Mouse (Mus musculus) T-helper 17 cell (primary cell): ENCODE measurements around the gene Pnpla1.

ENCODE experiments used
- in situ Hi-C, 2 experiments: fragments of 300-600 bp; cut with MboI, MseI; formaldehyde crosslinking; loops; 1 replicate in 1 of 2; 2 replicates in 1 of 2; pipeline ENCODE4 v1.15.1; 2025; ENCODE audit warnings: high pct_unique_total_duplicates in 2 of 2

Pnpla1 gene

GRCm38 (mm10) chr17:28921086-28921485 lies 62.9 kb downstream of the Pnpla1 start:
- in situ Hi-C loops = no loop called here

- in situ Hi-C loops = no loop called here
These were observed 63.9 kb downstream of the Pnpla1 start for GRCm38 (mm10) chr17:28922096-28922495.

GRCm38 (mm10) chr17:28924957-28925595 lies 66.9 kb downstream of the Pnpla1 start:
- in situ Hi-C loops = no loop called here

DNA sequence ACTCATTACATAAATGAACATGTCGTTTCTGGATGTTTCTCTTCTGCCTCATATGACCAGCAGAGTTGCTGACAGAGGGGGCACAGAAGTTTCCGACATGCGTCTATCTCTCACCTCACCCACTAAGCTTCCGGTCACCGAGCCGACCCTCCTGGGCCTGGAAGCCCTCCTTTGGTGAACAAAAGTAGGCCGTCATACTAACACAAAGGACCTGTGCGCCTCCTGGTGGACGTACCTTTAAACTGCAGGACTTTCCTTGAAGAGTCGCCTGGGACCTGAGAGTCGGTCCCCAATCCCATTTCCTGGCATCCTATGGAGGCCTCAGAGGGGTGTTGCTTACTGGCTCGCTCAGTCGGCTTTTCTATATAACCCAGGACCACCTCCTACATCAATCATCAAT lies 68.2 kb downstream of the Pnpla1 start:
- in situ Hi-C loops = no loop called here

- in situ Hi-C loops = no loop called here
These were observed 68.8 kb downstream of the Pnpla1 start for GRCm38 (mm10) chr17:28926866-28927635.

DNA sequence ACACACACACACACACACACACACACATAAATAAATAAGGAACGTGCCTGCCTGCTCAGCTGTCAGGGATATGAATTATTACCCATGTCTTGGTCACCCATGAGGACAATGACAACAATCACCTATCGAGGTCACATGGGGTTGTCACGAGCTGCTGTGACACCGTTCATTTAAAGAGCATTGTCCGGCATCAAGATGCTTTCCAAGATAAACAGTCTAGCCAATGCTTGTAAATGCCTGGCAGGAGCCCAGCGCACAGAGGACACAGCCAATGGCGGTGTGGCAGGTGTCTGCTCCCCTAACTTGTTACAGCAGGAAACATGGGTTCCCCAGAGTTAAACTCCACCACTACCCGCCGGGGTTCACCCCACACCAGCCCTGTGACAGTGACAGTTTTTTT lies 69.8 kb downstream of the Pnpla1 start:
- in situ Hi-C loops = no loop called here

DNA sequence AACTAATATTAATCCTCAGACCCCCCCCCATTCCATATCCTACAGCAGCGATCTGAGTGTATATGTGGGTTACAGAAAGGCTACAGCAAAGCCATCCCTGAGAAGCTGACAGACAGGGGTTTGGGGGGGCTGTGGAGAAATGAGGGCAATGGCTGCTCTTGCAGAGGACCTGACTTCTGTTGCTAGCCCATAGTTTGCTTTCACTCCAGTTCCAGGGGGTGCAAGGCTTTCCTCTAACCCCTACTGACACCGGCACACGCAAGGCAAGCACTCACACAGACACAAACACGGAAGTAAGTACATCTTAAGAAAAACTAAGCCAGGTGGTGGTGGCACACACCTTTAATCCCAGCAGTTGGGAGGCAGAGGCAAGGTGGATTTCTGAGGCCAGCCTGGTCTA lies 71.2 kb downstream of the Pnpla1 start:
- in situ Hi-C loops = no loop called here

GRCm38 (mm10) chr17:28930392-28931074 lies 72.3 kb downstream of the Pnpla1 start:
- in situ Hi-C loops = no loop called here

GRCm38 (mm10) chr17:28931436-28932211 lies 73.4 kb downstream of the Pnpla1 start:
- in situ Hi-C loops = no loop called here

DNA sequence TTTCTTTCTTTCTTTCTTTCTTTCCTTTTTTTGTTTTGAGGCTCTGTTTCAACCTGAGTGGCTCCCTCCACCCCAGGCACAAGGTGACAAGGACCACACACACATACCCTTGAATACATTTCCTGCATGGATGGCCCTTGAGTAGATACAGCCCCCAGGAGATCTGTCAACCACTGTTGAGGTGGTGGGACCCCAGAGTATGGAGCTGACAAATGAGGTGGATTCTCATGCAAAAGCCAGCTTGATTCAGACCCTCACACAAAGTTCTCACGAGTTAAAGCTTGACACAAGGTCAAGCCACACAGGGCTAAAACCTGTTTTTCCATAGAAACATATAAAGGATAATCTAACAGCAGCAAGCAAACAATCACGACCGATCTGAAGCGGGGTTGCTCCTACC lies 74.1 kb downstream of the Pnpla1 start:
- in situ Hi-C loops = no loop called here

DNA sequence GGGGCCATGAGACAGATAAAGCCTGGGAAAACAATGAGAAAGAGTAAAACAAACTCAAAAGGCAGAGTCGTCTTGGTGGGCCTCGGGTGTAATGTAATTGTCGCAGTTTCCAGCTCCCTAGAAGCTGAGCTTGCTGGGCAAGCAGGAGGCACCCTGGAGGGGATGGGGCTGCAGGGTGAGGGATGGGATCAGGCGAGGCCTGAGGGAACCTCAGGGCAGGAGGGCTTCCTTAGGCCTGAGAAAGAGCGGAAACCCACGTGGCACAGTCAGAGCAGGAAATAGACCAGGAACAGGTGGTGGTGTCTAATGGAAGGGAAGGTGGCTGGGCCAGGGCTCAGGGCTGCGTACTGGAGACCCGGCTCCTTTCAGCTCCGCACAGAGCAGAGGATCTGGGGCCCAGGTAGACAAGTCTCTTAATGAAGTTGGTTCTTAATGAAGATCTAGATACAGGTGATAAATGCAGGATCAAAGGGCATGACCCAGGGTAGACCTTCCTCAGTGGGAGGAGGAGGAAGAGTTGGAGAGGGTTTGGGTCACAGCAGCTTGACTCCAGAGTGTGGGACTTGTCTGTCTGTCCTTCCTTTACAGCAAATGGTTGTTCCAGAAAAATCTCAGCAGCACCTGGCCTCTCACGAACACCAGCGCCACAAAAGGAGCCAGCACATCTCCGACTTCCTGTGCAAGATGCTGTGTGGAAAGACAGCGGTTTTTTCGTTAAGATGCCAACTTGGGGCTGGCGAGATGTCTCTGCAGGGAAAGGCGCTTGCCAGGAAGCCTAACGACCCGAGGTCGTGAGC lies 76.1 kb downstream of the Pnpla1 start:
- in situ Hi-C loops = no loop called here

DNA sequence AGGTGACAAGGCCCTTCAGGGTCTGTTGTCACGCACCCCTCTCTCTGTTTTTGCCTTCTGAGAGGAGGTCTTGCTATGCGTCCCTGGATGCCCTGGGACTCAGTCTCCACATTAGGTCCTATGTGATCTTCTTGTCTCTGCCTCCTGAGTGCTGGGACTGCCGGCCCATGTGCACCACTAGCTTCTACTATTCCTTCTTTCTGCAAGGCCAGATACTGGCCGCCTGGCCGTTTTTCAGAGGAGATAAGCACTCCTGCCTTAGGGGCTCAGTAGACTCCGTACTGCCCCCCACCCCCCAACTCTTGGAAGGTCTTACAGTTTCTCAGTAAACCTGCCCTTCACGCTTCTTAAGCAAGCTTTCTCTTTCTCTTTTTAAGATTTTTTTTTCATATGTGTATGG lies 77.9 kb downstream of the Pnpla1 start:
- in situ Hi-C loops = no loop called here

DNA sequence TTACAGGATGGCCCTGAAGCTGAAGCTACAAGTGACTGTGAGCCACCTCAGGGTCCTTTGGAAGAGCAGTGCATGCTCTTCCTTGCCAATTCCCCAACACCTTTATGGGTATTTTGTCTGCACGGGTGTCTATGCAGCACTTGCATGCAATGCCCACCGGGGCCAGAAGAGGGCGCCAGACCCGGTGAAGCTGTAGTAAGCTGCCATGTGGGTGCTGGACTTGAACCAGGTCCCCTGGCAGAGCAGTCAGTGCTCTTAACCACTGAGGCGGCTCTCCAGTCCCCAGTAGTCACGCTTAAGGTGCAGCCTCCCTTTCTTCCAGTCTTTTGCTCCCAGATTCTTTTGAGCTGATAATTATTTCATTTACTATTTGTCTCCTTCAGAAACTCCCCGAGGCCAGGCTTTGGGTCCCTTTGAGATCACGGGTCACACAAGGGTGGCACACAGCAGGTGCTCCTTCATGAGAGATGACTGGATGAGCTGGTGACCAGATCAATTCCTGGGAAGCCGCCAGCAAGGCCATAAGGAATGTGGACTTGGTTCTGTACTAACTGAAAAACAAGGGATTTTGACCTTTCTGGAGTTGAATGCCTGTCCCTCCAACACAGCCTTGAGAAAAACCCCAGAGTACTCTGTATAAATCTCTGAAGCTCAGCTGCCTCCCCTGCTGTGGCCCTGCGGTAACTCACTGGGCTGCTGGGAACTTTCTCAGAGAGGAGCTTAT lies 78.6 kb downstream of the Pnpla1 start:
- in situ Hi-C loops = no loop called here
